Comparison of ENCODE assay signal across 20 mouse cellular contexts in genomic region chr1:91301206-91301920, GRCm38 (mm10). TPM values are rescaled to one million over a fixed set of nuclear protein-coding genes. Genes with fewer than 3 reads are reported as not detected.
DNase-seq lines count a peak whose midpoint lies in the region; ATAC-seq and TF ChIP-seq lines count a peak whose summit lies in the region.
"Had no signal": no experiment of that assay in that cellular context is flagged by ENCODE, and none has a peak within 500 bp of the region (broad histone marks: within the 10 kb centered on the region; RNA-seq: fewer than 3 reads in every experiment).

No protein-coding gene starts in this region.

- peaks cover 51% of the 10 kb centered on the region for H3K36me3 ChIP-seq in liver, embryonic 15.5 days (replicated peaks)
- no peaks in the 10 kb centered on the region for H3K36me3 ChIP-seq in forebrain, postnatal 0 days (ENCODE audit: insufficient read depth)

- peak overlapping the region; percentile 35 for H3K4me2 ChIP-seq in liver, embryonic 15.5 days
- H3K4me2 ChIP-seq in forebrain, postnatal 0 days (ENCODE audit: low read depth) = no peak overlapping the region
- H3K4me2 ChIP-seq: heart, embryonic 15.5 days; hindbrain, embryonic 13.5 days; midbrain, embryonic 11.5 days had no signal

- no peaks in the 10 kb centered on the region for H3K27me3 ChIP-seq in liver, embryonic 15.5 days
- no peaks in the 10 kb centered on the region for H3K27me3 ChIP-seq in forebrain, postnatal 0 days (ENCODE audit: insufficient read depth, low read length)
- H3K27me3 ChIP-seq: heart, embryonic 15.5 days; hindbrain, embryonic 13.5 days had no signal

- DNase-seq in brain, adult 2 months (ENCODE audit: low read depth, low spot score) = peak; percentile 10
- DNase-seq in kidney, adult 11 months = peak; percentile 79
- peak; percentile 69 for DNase-seq in kidney, postnatal 14 days
- DNase-seq in adrenal gland, postnatal 10 days = no peak
- no peak for DNase-seq in cerebellum, postnatal 14 days
- DNase-seq in forebrain, postnatal 0 days = no peak
- DNase-seq in cerebellum, adult 8-10 months = no peak
- DNase-seq: cerebellum, adult 2 months; gastrocnemius, postnatal 36 days; right cerebral cortex, postnatal 25 days had no signal

- H3K4me1 ChIP-seq in liver, embryonic 15.5 days (replicated peaks) = peaks cover 44% of the 10 kb centered on the region
- no peaks in the 10 kb centered on the region for H3K4me1 ChIP-seq in forebrain, postnatal 0 days (ENCODE audit: insufficient read depth)

- H3K4me3 ChIP-seq in liver, embryonic 15.5 days (replicated peaks) = no peak overlapping the region
- no peak overlapping the region for H3K4me3 ChIP-seq in forebrain, postnatal 0 days (ENCODE audit: low read depth, low read length)
- H3K4me3 ChIP-seq: erythroblast, embryonic 14.5 days; heart, embryonic 15.5 days; hindbrain, embryonic 13.5 days; myocyte had no signal

- H3K27ac ChIP-seq in liver, embryonic 15.5 days (replicated peaks) = peak overlapping the region; percentile 63
- H3K27ac ChIP-seq in forebrain, postnatal 0 days (ENCODE audit: low read depth, low read length) = no peak overlapping the region
- H3K27ac ChIP-seq: heart, embryonic 15.5 days; hindbrain, embryonic 13.5 days had no signal

- no peak for TF ChIP-seq CTCF in forebrain, postnatal 0 days (IDR thresholded peaks at IDR 0.05; ENCODE audit: low read depth)

- no peak overlapping the region for H3K9ac ChIP-seq in liver, embryonic 15.5 days
- no peak overlapping the region for H3K9ac ChIP-seq in forebrain, postnatal 0 days
- H3K9ac ChIP-seq: heart, embryonic 15.5 days; hindbrain, embryonic 13.5 days had no signal

- 55% methylated on average over 3 of the region's 3 CpGs for WGBS in liver, embryonic 15.5 days (ENCODE audit: insufficient replicate concordance)
- whole genome bisulfite sequencing in forebrain, postnatal 0 days = 89% methylated on average over 3 of the region's 3 CpGs

- no peaks in the 10 kb centered on the region for H3K9me3 ChIP-seq in liver, embryonic 15.5 days (replicated peaks)
- no peaks in the 10 kb centered on the region for H3K9me3 ChIP-seq in forebrain, postnatal 0 days (ENCODE audit: low read length)
- H3K9me3 ChIP-seq: heart, embryonic 15.5 days; hindbrain, embryonic 13.5 days had no signal

- no peak for ATAC-seq in liver, embryonic 15.5 days (ENCODE audit: insufficient read depth)
- ATAC-seq in forebrain, postnatal 0 days = no peak
- ATAC-seq: activated CD4-positive, CD25-positive, alpha-beta regulatory T cell, adult 4 months; CD4-positive, CD25-positive, alpha-beta regulatory T cell, adult 4 months; forebrain, embryonic 16.5 days had no signal

RNA-seq across cellular contexts. Expression of gene Scly, which starts 3.2 kb away (rescaled TPM):
- 27.5 and 31.2 TPM in 2 replicates for polyA plus RNA-seq in liver, embryonic 15.5 days (2015; fragmentation: Nextera tagmentation; extraction: Ambion mirVana)
- total RNA-seq in adrenal gland, postnatal 10 days (2021) = 10 to 100 TPM; 22.8 to 23.4 TPM
- total RNA-seq in forebrain, postnatal 0 days (2014; rRNA removed) = 6.7 and 8.7 TPM in 2 replicates
- 5.4 and 6.4 TPM in 2 replicates for polyA plus RNA-seq in forebrain, postnatal 0 days (2015; fragmentation: Nextera tagmentation; extraction: Ambion mirVana)

RNA-seq across cellular contexts. Expression of gene Espnl, which starts 20.5 kb away (rescaled TPM):
- polyA plus RNA-seq in liver, embryonic 15.5 days (2015; fragmentation: Nextera tagmentation; extraction: Ambion mirVana) = 0.01 and 0.02 TPM in 2 replicates
- under 1 TPM in 1 of 2 experiments, not detected in 1; 0.09 TPM for total RNA-seq in adrenal gland, postnatal 10 days (2021)
- 0.15 and 0.19 TPM in 2 replicates for total RNA-seq in forebrain, postnatal 0 days (2014; rRNA removed)
- 0.08 and 0.13 TPM in 2 replicates for polyA plus RNA-seq in forebrain, postnatal 0 days (2015; fragmentation: Nextera tagmentation; extraction: Ambion mirVana)
- polyA plus RNA-seq: activated CD4-positive, CD25-positive, alpha-beta regulatory T cell, adult 4 months; CD4-positive, CD25-positive, alpha-beta regulatory T cell, adult 4 months had no signal

RNA-seq across cellular contexts. Expression of gene Klhl30, which starts 49.5 kb away (rescaled TPM):
- polyA plus RNA-seq in liver, embryonic 15.5 days (2015; fragmentation: Nextera tagmentation; extraction: Ambion mirVana) = 0.13 and 0.22 TPM in 2 replicates
- total RNA-seq in adrenal gland, postnatal 10 days (2021) = 1 to 10 TPM; 2.1 to 5.8 TPM
- 0.08 and 0.24 TPM in 2 replicates for total RNA-seq in forebrain, postnatal 0 days (2014; rRNA removed)
- 0.10 and 0.12 TPM in 2 replicates for polyA plus RNA-seq in forebrain, postnatal 0 days (2015; fragmentation: Nextera tagmentation; extraction: Ambion mirVana)
- total RNA-seq: left cerebral cortex, postnatal 10 days had no signal
- polyA plus RNA-seq: activated CD4-positive, CD25-positive, alpha-beta regulatory T cell, adult 4 months; CD4-positive, CD25-positive, alpha-beta regulatory T cell, adult 4 months; erythroblast, embryonic 14.5 days; forebrain, embryonic 16.5 days had no signal

RNA-seq across cellular contexts. Expression of gene Ube2f, which starts 51.3 kb away (rescaled TPM):
- 66.9 and 68.6 TPM in 2 replicates for polyA plus RNA-seq in liver, embryonic 15.5 days (2015; fragmentation: Nextera tagmentation; extraction: Ambion mirVana)
- 10 to 100 TPM; 59.2 to 61.7 TPM for total RNA-seq in adrenal gland, postnatal 10 days (2021)
- 38.1 and 38.7 TPM in 2 replicates for total RNA-seq in forebrain, postnatal 0 days (2014; rRNA removed)
- polyA plus RNA-seq in forebrain, postnatal 0 days (2015; fragmentation: Nextera tagmentation; extraction: Ambion mirVana) = 44.1 and 45.3 TPM in 2 replicates

Comparison
In these comparisons a context has a peak if more than half of its experiments do, and no peak if none do; other contexts are left out.
1. DNase-seq: peak in brain, adult 2 months (single experiment), kidney, adult 11 months (single experiment) and kidney, postnatal 14 days (single experiment); none in adrenal gland, postnatal 10 days (single experiment), cerebellum, postnatal 14 days (0 of 2), forebrain, postnatal 0 days (single experiment) and cerebellum, adult 8-10 months (single experiment).